Mouse (Mus musculus): ENCODE data around the gene Anks4b. TPM values are rescaled to one million over a fixed set of nuclear protein-coding genes. Genes with fewer than 3 reads are reported as not detected.

Gene Anks4b
- total and polyA plus RNA-seq, 3 experiments: 0.40 to 0.48 TPM; not detected in 1

GRCm38 (mm10) chr7:120188946-120189345, 15.3 kb downstream of the Anks4b start:
- DNase-seq: no peak

GRCm38 (mm10) chr7:120189369-120190149, 15.9 kb downstream of the Anks4b start:
- no peak for DNase-seq

- no peak for DNase-seq
Measured at GRCm38 (mm10) chr7:120190150-120190665, 16.6 kb downstream of the Anks4b start.

GRCm38 (mm10) chr7:120192207-120192606, 18.5 kb downstream of the Anks4b start:
- peak; percentile 58 for DNase-seq

GRCm38 (mm10) chr7:120192816-120193215, 19.2 kb downstream of the Anks4b start:
- peak; percentile 62 for DNase-seq

GRCm38 (mm10) chr7:120195207-120195606, 21.5 kb downstream of the Anks4b start:
- DNase-seq: no peak

GRCm38 (mm10) chr7:120201231-120201744, 27.6 kb downstream of the Anks4b start:
- peak; percentile 65 for DNase-seq

GRCm38 (mm10) chr7:120201771-120202170, 28.1 kb downstream of the Anks4b start, which contains the start of gene Crym:
Crym (minus strand) TSS chr7:120202111.
- no peak for DNase-seq

- peak; percentile 89 for DNase-seq
Measured at GRCm38 (mm10) chr7:120203789-120204188, 30.1 kb downstream of the Anks4b start, which contains the start of gene Abca14. Abca14 (plus strand) TSS chr7:120203961.

GRCm38 (mm10) chr7:120205989-120206388, 32.3 kb downstream of the Anks4b start:
- DNase-seq: peak; percentile 20

GRCm38 (mm10) chr7:120228541-120228940, 54.9 kb downstream of the Anks4b start:
- no peak for DNase-seq

Other genes with a start within 250 kb of the Anks4b start
- gene Dnah3, start 78.6 kb upstream of the Anks4b start, total RNA-seq (2021): under 1 TPM; 0.12 to 0.14 TPM
- gene Dnah3, start 78.6 kb upstream of the Anks4b start, polyA plus RNA-seq (2012; rRNA removed): not detected in 2 replicates
- 100 to 1,000 TPM; 111 to 120 TPM for gene Tmem159, start 71.5 kb upstream of the Anks4b start, total RNA-seq (2021)
- gene Tmem159, start 71.5 kb upstream of the Anks4b start, polyA plus RNA-seq (2012; rRNA removed): 67.0 and 96.3 TPM in 2 replicates
- gene Zp2, start 28.6 kb upstream of the Anks4b start, total RNA-seq (2021): not detected
- not detected in 2 replicates for gene Zp2, start 28.6 kb upstream of the Anks4b start, polyA plus RNA-seq (2012; rRNA removed)
- gene Crym, start 28.3 kb downstream of the Anks4b start, total RNA-seq (2021): 10 to 100 TPM in 1 of 2 experiments, under 1 TPM in 1; 0.81 to 11.0 TPM
- 0.71 and 6.7 TPM in 2 replicates for gene Crym, start 28.3 kb downstream of the Anks4b start, polyA plus RNA-seq (2012; rRNA removed)
- gene Abca14, start 30.1 kb downstream of the Anks4b start, total RNA-seq (2021): not detected
- gene Abca14, start 30.1 kb downstream of the Anks4b start, polyA plus RNA-seq (2012; rRNA removed): not detected in 2 replicates
- gene Abca15, start 154.8 kb downstream of the Anks4b start, total RNA-seq (2021): not detected
- gene Abca15, start 154.8 kb downstream of the Anks4b start, polyA plus RNA-seq (2012; rRNA removed): not detected in 2 replicates
- not detected for gene Abca16, start 235.8 kb downstream of the Anks4b start, total RNA-seq (2021)
- gene Abca16, start 235.8 kb downstream of the Anks4b start, polyA plus RNA-seq (2012; rRNA removed): not detected in 2 replicates